Mouse (Mus musculus): ENCODE measurements around the gene Tead4.

- TF ChIP-seq CTCF (IDR thresholded peaks at IDR 0.05; ENCODE audit: low read depth, low read length) (no peak), POLR2A (IDR thresholded peaks at IDR 0.05; ENCODE audit: extremely low read depth, insufficient read depth, low read length) (no peak)
These were observed 30.8 kb downstream of the Tead4 start for GRCm38 (mm10) chr6:128269850-128270249.
